Mouse (Mus musculus): ENCODE data around the gene Gngt2. TPM values are rescaled to one million over a fixed set of nuclear protein-coding genes. Genes with fewer than 3 reads are reported as not detected.

The Gngt2 gene
- polyA plus RNA-seq, 1 experiment from 2014 or later: 19.5 TPM

DNA sequence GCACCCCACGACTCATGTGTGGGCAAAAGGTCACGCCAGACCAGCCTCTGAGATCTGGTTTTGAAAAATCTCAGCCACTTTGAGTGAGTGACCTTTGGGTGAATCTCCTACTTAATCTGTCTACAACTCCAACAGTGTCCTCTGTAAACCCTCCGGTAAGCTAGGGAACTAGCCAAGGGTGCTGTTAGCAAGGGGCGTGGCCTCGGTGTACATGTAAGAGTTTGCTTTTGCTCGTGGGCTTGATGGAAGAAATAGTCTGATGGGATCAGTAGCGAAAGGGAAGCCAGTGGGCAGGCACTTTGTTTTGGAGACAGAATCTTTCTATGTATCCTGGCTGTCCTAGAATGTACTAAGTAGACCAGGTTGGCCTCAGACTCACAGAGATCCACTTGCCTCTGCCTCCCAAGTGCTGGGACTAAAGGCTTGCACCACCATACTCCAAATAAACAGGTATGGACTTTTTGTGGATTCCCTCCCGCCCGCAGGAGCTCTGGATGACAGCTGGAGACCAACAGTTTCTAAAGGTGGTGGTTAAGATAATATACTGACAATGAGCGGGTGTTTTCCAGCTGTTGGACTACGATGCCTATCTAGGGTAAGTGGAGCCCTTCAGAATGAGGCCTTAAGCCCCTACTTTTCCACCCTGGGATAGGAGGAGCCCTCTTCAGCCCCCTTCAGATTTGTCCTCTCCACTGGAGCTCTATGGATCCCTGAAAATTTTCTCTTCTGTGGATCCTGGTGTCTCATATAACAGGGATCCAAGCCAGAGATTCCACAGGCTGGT lies 8.6 kb upstream of the Gngt2 start:
- Histone ChIP-seq H3K4me1 (ENCODE audit: control insufficient read depth, insufficient read depth, low read length) (peaks cover 8% of the 10 kb centered on the region), H3K36me3 (ENCODE audit: control insufficient read depth, insufficient read depth, low read length) (no peaks in the 10 kb centered on the region), H3K4me2 (replicated peaks; ENCODE audit: low read depth, low read length) (no peak overlapping the region), H3K27me3 (ENCODE audit: control insufficient read depth, insufficient read depth, low read length) (peaks cover 76% of the 10 kb centered on the region), H3K9ac (ENCODE audit: low read depth, low read length) (no peak overlapping the region), H3K27ac (ENCODE audit: low read depth, low read length) (no peak overlapping the region), H3K9me3 (ENCODE audit: control insufficient read depth, low read length) (no peaks in the 10 kb centered on the region), H3K4me3 (ENCODE audit: low read length) (no peak overlapping the region)
- ATAC-seq (ENCODE audit: low FRiP score, low TSS enrichment): no peak
- 74% methylated on average over 11 of the region's 11 CpGs for WGBS

DNA sequence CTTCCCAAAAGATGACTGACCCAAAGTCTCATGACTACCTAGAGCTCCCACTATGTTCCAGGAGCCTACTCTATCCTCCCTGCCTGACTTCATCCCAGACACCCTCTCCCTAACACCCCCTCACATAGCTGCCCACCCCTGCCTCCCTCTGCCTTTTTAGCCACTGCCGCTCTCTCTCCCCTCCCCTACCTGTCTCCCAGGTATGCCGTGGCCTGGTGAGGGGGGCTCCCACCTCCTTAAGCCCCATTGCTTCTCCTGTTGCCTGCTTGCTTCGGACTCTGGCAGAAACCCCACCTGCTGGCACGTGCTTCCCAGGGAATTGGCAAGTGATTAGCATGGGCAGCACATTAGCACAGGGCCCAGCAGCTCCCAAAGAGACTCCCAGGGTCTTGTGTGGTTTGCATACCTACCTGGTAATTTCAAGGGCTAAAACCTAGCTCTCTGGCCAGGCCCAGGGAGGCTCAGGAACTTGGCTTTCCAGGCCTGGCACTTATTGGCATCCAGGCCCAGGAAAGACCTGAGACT lies 7.4 kb upstream of the Gngt2 start:
- WGBS: 29% methylated on average over 4 of the region's 4 CpGs
- Histone ChIP-seq H3K4me1 (ENCODE audit: control insufficient read depth, insufficient read depth, low read length) (peaks cover 18% of the 10 kb centered on the region), H3K4me3 (ENCODE audit: low read length) (no peak overlapping the region), H3K27me3 (ENCODE audit: control insufficient read depth, insufficient read depth, low read length) (peaks cover 88% of the 10 kb centered on the region), H3K27ac (ENCODE audit: low read depth, low read length) (no peak overlapping the region), H3K36me3 (ENCODE audit: control insufficient read depth, insufficient read depth, low read length) (no peaks in the 10 kb centered on the region), H3K9me3 (ENCODE audit: control insufficient read depth, low read length) (no peaks in the 10 kb centered on the region), H3K4me2 (replicated peaks; ENCODE audit: low read depth, low read length) (no peak overlapping the region), H3K9ac (ENCODE audit: low read depth, low read length) (no peak overlapping the region)
- no peak for ATAC-seq (ENCODE audit: low FRiP score, low TSS enrichment)

DNA sequence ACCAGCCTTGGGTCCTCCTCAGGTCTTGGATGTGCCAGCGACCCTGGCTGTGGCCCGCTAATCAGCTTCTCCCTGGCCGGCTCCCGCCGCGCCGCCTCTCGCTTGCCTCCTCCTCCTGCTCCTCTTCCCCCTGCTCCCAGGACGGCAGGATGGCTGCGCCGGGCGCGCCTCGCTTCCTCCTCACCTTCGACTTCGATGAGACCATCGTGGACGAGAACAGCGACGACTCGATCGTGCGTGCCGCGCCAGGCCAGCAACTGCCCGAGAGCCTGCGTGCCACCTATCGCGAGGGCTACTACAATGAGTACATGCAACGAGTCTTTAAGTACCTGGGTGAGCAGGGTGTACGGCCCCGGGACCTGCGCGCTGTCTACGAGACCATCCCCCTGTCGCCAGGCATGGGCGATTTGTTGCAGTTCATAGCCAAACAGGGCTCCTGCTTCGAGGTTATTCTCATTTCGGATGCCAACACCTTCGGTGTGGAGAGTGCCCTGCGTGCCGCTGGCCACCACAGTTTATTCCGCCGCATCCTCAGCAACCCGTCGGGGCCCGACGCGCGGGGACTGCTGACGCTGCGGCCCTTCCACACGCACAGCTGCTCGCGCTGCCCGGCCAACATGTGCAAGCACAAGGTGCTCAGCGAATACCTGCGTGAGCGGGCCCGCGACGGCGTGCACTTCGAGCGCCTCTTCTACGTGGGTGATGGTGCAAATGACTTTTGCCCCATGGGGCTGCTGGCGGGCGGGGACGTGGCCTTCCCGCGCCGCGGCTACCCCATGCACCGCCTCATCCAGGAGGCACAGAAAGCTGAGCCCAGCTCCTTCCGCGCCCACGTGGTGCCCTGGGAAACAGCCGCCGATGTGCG lies 6.4 kb upstream of the Gngt2 start:
- Histone ChIP-seq H3K4me2 (replicated peaks; ENCODE audit: low read depth, low read length) (peak overlapping the region; percentile 38), H3K9ac (ENCODE audit: low read depth, low read length) (peak overlapping the region; percentile 23; the same call in 1 of the 2 replicates), H3K27me3 (ENCODE audit: control insufficient read depth, insufficient read depth, low read length) (peaks cover 87% of the 10 kb centered on the region), H3K36me3 (ENCODE audit: control insufficient read depth, insufficient read depth, low read length) (no peaks in the 10 kb centered on the region), H3K4me3 (ENCODE audit: low read length) (peak overlapping the region; percentile 32), H3K4me1 (ENCODE audit: control insufficient read depth, insufficient read depth, low read length) (peaks cover 24% of the 10 kb centered on the region), H3K9me3 (ENCODE audit: control insufficient read depth, low read length) (no peaks in the 10 kb centered on the region), H3K27ac (ENCODE audit: low read depth, low read length) (no peak overlapping the region)
- WGBS: 2% methylated on average over 80 of the region's 80 CpGs
- no peak for ATAC-seq (ENCODE audit: low FRiP score, low TSS enrichment)

DNA sequence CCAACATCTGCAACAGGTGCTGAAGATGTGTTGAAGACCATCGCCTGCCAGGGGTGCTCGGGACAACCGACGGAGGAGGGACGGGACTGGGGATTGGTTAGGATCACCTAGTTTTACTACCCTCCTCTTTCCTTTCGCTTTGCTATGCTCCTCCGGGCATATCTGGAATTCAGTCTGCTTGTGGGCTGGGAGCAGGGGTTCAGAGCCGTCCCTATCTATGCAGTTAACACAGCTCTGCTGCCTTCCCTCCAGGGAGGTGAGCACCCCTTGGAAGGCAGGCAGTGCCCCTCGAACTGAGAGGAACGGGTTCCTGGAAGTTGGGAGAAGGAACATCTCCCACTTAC lies 5.8 kb upstream of the Gngt2 start:
- no peak for ATAC-seq (ENCODE audit: low FRiP score, low TSS enrichment)
- Histone ChIP-seq H3K9me3 (ENCODE audit: control insufficient read depth, low read length) (no peaks in the 10 kb centered on the region), H3K27me3 (ENCODE audit: control insufficient read depth, insufficient read depth, low read length) (peaks cover 90% of the 10 kb centered on the region), H3K9ac (ENCODE audit: low read depth, low read length) (peak overlapping the region; percentile 23; the same call in 1 of the 2 replicates), H3K4me1 (ENCODE audit: control insufficient read depth, insufficient read depth, low read length) (peaks cover 26% of the 10 kb centered on the region), H3K4me3 (ENCODE audit: low read length) (peak overlapping the region; percentile 32), H3K36me3 (ENCODE audit: control insufficient read depth, insufficient read depth, low read length) (no peaks in the 10 kb centered on the region), H3K27ac (ENCODE audit: low read depth, low read length) (no peak overlapping the region), H3K4me2 (replicated peaks; ENCODE audit: low read depth, low read length) (peak overlapping the region; percentile 38)
- 1% methylated on average over 10 of the region's 10 CpGs for WGBS

DNA sequence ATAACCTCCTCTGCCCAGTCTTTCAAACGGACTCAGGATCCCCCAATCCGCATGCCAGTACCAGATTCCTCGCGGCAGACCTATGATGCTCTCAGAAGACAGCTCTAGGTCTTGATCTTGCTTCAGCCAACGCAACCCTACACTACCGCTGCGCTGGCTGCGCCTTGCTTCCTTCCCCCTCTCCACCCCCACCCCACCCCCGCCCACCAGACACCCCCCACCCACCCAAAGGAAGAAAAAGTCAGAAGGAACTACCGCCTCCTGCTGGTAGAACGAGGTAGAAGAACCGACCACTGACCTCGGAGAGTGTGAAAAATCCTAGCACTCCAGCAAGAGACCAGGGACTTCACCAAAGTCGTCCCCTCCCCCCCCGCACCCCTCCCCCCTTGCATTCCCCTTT lies 5.4 kb upstream of the Gngt2 start:
- Histone ChIP-seq H3K4me1 (ENCODE audit: control insufficient read depth, insufficient read depth, low read length) (peaks cover 26% of the 10 kb centered on the region), H3K4me2 (replicated peaks; ENCODE audit: low read depth, low read length) (no peak overlapping the region)
- WGBS: 7% methylated on average over 14 of the region's 15 CpGs

DNA sequence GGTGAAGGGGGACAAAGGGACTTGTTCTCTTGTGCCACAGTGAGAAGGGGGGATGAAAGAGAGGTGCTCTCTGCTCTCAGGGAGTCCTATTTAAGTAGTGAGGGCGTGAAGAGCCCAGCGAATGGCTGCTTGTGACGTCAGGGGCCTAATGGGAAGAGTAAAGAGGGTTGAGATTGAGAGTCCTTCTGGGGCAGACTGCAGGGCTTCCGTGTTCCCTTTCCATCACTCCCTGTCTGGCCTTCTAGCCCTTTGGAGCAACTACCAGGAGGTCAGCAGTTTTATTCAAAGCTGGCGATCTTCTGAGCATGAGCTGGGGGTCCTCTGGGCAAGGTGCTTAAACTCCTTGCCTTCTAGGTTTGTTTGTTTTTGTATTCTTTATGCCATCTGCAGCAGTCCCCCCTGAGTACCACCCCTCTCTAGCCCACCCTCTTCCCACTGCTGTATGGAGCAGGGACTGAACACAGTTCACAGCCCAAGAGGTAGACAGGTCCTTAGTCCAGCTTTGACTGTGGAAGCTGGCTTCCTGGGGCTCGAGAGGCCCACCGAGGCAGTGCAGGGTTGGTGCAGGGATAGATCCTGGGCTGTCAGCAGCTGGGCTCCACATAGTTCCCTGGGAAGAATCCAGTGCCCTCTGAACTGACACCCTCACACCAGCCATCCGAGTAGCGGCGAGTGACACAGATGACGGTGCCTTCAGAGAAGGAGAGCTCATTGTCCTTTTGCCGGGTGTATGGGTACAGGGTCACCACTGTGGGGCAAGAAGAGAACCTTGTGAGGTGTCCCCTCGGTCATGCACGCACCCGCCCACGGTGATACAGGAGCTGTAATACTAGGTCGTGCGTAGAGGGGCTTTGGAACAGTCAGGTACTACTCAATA lies 4.6 kb upstream of the Gngt2 start:
- Histone ChIP-seq H3K27me3 (ENCODE audit: control insufficient read depth, insufficient read depth, low read length) (peaks cover 80% of the 10 kb centered on the region), H3K4me1 (ENCODE audit: control insufficient read depth, insufficient read depth, low read length) (peaks cover 32% of the 10 kb centered on the region)
- WGBS: 43% methylated on average over 18 of the region's 18 CpGs

More for the DNA sequence above, 5.4 kb upstream of the Gngt2 start:
- Histone ChIP-seq H3K9ac (ENCODE audit: low read depth, low read length) (no peak overlapping the region), H3K27ac (ENCODE audit: low read depth, low read length) (no peak overlapping the region), H3K4me3 (ENCODE audit: low read length) (no peak overlapping the region), H3K27me3 (ENCODE audit: control insufficient read depth, insufficient read depth, low read length) (peaks cover 86% of the 10 kb centered on the region), H3K9me3 (ENCODE audit: control insufficient read depth, low read length) (no peaks in the 10 kb centered on the region), H3K36me3 (ENCODE audit: control insufficient read depth, insufficient read depth, low read length) (no peaks in the 10 kb centered on the region)
- ATAC-seq (ENCODE audit: low FRiP score, low TSS enrichment): no peak

DNA sequence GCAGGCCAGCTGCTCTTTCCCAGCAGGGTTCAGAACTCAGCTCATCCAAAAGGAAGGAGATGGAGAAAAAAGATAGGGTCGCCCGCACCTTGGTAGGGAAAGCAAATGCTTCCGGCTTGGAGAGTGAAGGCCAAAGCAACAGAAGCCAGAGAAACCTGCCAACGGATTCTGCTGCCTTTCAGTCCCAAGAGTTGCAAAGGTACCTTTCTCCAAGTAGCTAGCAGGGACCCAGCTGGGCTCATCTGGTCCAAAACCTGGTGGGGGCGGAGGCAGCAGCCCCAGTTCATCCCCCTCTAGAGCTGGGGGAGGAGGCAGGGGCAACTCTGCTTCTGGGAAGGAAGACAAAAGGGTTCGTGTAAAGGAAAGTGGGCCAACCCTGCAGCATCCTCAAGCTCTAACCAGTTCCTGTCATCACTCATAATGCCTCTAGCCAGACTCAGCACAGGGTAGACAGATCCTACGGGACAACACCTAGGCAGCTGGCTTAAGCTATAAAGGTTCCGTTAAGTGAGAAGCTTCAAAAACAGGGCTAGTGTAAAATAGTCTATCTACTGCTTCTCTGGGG lies 3.9 kb upstream of the Gngt2 start:
- no peak overlapping the region for H3K4me3 ChIP-seq (ENCODE audit: low read length)
- no peak for ATAC-seq (ENCODE audit: low FRiP score, low TSS enrichment)
- peaks cover 32% of the 10 kb centered on the region for H3K4me1 ChIP-seq (ENCODE audit: control insufficient read depth, insufficient read depth, low read length)
- 22% methylated on average over 8 of the region's 8 CpGs for WGBS
- H3K9ac ChIP-seq (ENCODE audit: low read depth, low read length): no peak overlapping the region
- no peak overlapping the region for H3K27ac ChIP-seq (ENCODE audit: low read depth, low read length)
- no peak overlapping the region for H3K4me2 ChIP-seq (replicated peaks; ENCODE audit: low read depth, low read length)
- no peaks in the 10 kb centered on the region for H3K9me3 ChIP-seq (ENCODE audit: control insufficient read depth, low read length)
- H3K27me3 ChIP-seq (ENCODE audit: control insufficient read depth, insufficient read depth, low read length): peaks cover 76% of the 10 kb centered on the region
- H3K36me3 ChIP-seq (ENCODE audit: control insufficient read depth, insufficient read depth, low read length): no peaks in the 10 kb centered on the region

More for the DNA sequence above, 4.6 kb upstream of the Gngt2 start:
- Histone ChIP-seq H3K4me3 (ENCODE audit: low read length) (no peak overlapping the region), H3K27ac (ENCODE audit: low read depth, low read length) (no peak overlapping the region), H3K4me2 (replicated peaks; ENCODE audit: low read depth, low read length) (no peak overlapping the region), H3K9me3 (ENCODE audit: control insufficient read depth, low read length) (no peaks in the 10 kb centered on the region), H3K9ac (ENCODE audit: low read depth, low read length) (no peak overlapping the region), H3K36me3 (ENCODE audit: control insufficient read depth, insufficient read depth, low read length) (no peaks in the 10 kb centered on the region)
- ATAC-seq (ENCODE audit: low FRiP score, low TSS enrichment): no peak

DNA sequence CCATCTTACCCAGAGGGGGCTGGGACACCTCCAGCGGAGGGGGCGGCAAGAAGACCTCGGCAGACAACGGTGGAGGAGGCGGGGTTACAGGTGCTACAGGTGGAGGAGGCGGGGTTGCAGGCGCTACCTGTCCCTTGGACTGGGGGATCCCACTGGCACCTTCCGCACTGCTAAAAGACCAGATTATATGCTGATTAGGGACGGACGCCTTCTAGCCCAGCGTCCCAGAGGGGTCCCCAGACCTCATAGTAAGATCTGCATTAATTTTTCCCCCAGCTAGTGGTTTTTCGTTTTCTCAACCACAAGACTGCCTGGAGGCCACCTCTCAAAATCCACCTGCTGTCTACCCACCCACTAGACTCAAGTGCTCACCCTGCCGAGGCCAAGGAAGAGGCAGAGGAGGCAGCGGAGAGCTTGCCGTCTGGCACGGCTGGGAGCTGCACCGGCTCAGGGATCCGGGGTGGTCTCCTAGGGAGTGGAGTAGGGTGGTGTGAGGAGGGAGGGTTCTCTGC lies 3.3 kb upstream of the Gngt2 start:
- no peak overlapping the region for H3K4me2 ChIP-seq (replicated peaks; ENCODE audit: low read depth, low read length)
- peak overlapping the region; percentile 14 for H3K4me3 ChIP-seq (ENCODE audit: low read length)
- WGBS: 10% methylated on average over 18 of the region's 18 CpGs
- no peak for ATAC-seq (ENCODE audit: low FRiP score, low TSS enrichment)
- peaks cover 32% of the 10 kb centered on the region for H3K4me1 ChIP-seq (ENCODE audit: control insufficient read depth, insufficient read depth, low read length)
- H3K27ac ChIP-seq (ENCODE audit: low read depth, low read length): no peak overlapping the region
- no peaks in the 10 kb centered on the region for H3K9me3 ChIP-seq (ENCODE audit: control insufficient read depth, low read length)
- no peaks in the 10 kb centered on the region for H3K36me3 ChIP-seq (ENCODE audit: control insufficient read depth, insufficient read depth, low read length)
- peaks cover 70% of the 10 kb centered on the region for H3K27me3 ChIP-seq (ENCODE audit: control insufficient read depth, insufficient read depth, low read length)
- no peak overlapping the region for H3K9ac ChIP-seq (ENCODE audit: low read depth, low read length)
